Mouse (Mus musculus) ES-E14 (cell line): ENCODE measurements at regions not wholly inside any gene's neighbourhood (a gene's known extent, or its start where the extent isn't known, plus 50 kb on each side); places are given as distances from the start of the nearest gene placed in this dataset.

Experiments
- DNase-seq: peaks from one replicate; pipeline ENCODE4 v3.0.0-alpha.2; 2013; ENCODE audit warnings: low read depth, low spot score
- H3K27ac ChIP-seq: 2 replicates; pipeline ENCODE4 v1.5.1; 2012; ENCODE audit warnings: low read depth, mild to moderate bottlenecking, low read length, moderate library complexity, mixed read lengths; ENCODE audit not compliant: poor library complexity, insufficient read depth, severe bottlenecking
- H3K36me3 ChIP-seq: 2 replicates; pipeline ENCODE4 v1.6.1; 2012; ENCODE audit warnings: mild to moderate bottlenecking, low read length, moderate library complexity, mixed read lengths; ENCODE audit not compliant: control insufficient read depth, poor library complexity, insufficient read depth, severe bottlenecking
- H3K4me1 ChIP-seq, 2 experiments: fragments of 150-350 bp in 1 of 2; sonication (generic) in 1 of 2; 2 replicates each; pipeline ENCODE4 v1.6.1; 2012; ENCODE audit warnings: low read length in 2 of 2, mild to moderate bottlenecking in 1 of 2, mixed read lengths in 1 of 2; ENCODE audit not compliant: control insufficient read depth in 2 of 2, insufficient read depth in 2 of 2, poor library complexity in 1 of 2
- H3K4me3 ChIP-seq, 2 experiments: fragments of 150-350 bp in 1 of 2; sonication (generic) in 1 of 2; 2 replicates each; pipeline ENCODE4 v1.5.1; 2012; ENCODE audit warnings: low read length in 2 of 2, low read depth in 1 of 2, mild to moderate bottlenecking in 1 of 2, mixed read lengths in 1 of 2; ENCODE audit not compliant: insufficient read depth in 1 of 2, poor library complexity in 1 of 2, severe bottlenecking in 1 of 2
- H3K9ac ChIP-seq: 2 replicates; pipeline ENCODE4 v1.6.1; 2012; ENCODE audit warnings: low read depth, mild to moderate bottlenecking, low read length, mixed read lengths; ENCODE audit not compliant: poor library complexity, insufficient read depth, severe bottlenecking
- H3K9me3 ChIP-seq: fragments of 150-350 bp; sonication (generic); 2 replicates; pipeline ENCODE4 v1.6.1; 2012; ENCODE audit warnings: low read depth, mild to moderate bottlenecking, low read length; ENCODE audit not compliant: control insufficient read depth, insufficient read depth
- CHD2 ChIP-seq: IDR thresholded peaks from 2 replicates; pipeline ENCODE4 v1.6.1; 2014; ENCODE audit warnings: mild to moderate bottlenecking, low read depth, low read length, inconsistent platforms
- HCFC1 ChIP-seq: IDR thresholded peaks from 2 replicates; pipeline ENCODE4 v1.6.1; 2012; ENCODE audit warnings: low read length, inconsistent platforms, borderline replicate concordance; ENCODE audit not compliant: insufficient read depth
- MAFK ChIP-seq: IDR thresholded peaks from 2 replicates; pipeline ENCODE4 v1.6.1; 2014; ENCODE audit warnings: mild to moderate bottlenecking, low read depth, low read length, inconsistent platforms; ENCODE audit not compliant: insufficient read depth
- ZC3H11A ChIP-seq: IDR thresholded peaks from 2 replicates; pipeline ENCODE4 v1.6.1; 2012; ENCODE audit warnings: low read depth, mild to moderate bottlenecking, inconsistent platforms, low read length, borderline replicate concordance
- ZNF384 ChIP-seq: IDR thresholded peaks from 2 replicates; pipeline ENCODE4 v1.6.1; 2012; ENCODE audit warnings: low read depth, low read length, inconsistent platforms
- in situ Hi-C, 2 experiments: fragments of 600-800 bp; cut with MboI; formaldehyde crosslinking; loops; one replicate each; pipeline ENCODE4 v1.15.1; 2025; ENCODE audit warnings: low sequenced_read_pairs in 2 of 2, inconsistent platforms in 1 of 2; ENCODE audit not compliant: unreplicated experiment in 2 of 2

DNA sequence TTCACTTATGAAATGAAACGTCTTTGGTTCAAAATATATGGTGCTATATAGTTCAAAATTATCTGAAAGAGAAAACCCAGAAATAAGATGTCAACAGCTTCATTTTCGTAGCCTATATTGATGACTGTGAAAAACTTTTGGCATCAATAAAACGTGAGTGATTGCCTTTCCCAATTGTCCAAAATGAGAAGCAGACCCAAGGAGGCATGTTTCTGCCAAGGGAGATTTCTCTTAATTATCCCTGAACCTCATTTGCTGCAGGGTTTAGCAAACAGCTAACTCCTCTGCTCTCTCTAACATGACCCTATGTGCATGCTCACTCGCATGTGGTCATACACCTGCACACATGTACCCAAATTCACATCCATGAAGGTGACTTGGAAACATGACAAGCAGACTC, 296.8 kb downstream of the Cxcl12 start:
- in situ Hi-C loops: no loop called here
- H3K9me3 ChIP-seq: no peaks in the 10 kb centered on the region
- H3K27ac ChIP-seq: no peak overlapping the region
- no peaks in the 10 kb centered on the region for H3K4me1 ChIP-seq
- TF ChIP-seq MAFK (no peak), ZC3H11A (no peak), HCFC1 (no peak), ZNF384 (no peak), CHD2 (no peak)
- H3K9ac ChIP-seq: no peak overlapping the region
- no peaks in the 10 kb centered on the region for H3K36me3 ChIP-seq
- no peak overlapping the region for H3K4me3 ChIP-seq
- no peak for DNase-seq

DNA sequence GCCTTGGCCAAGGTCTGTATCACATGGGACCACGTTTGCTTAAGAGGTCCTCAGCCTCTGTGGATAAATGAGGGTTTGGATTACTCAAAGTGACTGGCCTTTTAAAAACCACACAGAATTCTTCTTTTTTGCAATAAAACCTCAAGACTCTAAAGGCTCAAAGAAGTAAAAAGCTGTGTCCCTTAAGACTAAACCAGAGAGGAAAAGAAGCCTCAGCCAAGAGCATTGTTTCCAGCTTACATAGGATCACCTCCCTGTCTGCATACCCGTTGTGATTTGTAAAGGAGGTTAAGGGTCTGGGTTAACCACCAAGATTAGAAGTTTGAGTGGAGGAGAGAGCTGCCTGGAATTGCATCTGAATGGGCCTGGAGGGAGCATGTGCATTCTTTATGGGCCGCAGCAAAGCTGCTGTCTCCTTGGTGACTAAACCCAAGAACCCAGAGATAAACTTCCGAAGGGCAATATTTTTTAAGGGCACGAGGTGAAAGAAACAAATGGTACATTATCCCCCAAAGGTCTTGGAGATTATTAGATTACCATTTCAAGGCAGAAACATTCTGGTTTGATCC, 297.4 kb downstream of the Cxcl12 start:
- no peak overlapping the region for H3K4me3 ChIP-seq
- in situ Hi-C loops: no loop called here
- H3K36me3 ChIP-seq: no peaks in the 10 kb centered on the region
- no peak overlapping the region for H3K27ac ChIP-seq
- H3K9ac ChIP-seq: no peak overlapping the region
- no peaks in the 10 kb centered on the region for H3K4me1 ChIP-seq
- no peaks in the 10 kb centered on the region for H3K9me3 ChIP-seq
- TF ChIP-seq ZNF384 (no peak), ZC3H11A (no peak), MAFK (no peak), CHD2 (no peak), HCFC1 (no peak)
- DNase-seq: no peak

DNA sequence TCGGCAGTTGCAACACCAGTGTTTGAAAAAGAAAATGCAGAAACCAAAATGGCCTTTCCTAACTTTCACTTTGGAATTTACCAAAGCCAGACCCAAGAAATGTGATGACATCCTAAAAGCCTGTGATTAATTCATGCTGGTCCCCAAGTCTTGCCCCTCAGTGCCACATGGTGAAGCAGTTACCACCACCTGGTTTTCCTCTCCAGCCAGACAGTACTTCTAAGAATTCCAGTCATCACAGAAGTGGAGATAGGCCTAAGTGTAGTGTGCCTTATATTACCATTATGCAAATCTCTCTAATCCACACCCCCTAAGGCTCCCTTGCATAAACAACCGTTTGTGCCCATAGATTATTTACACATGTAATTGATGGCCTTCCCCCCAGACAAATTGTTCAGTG, 311.0 kb downstream of the Cxcl12 start:
- H3K36me3 ChIP-seq: no peaks in the 10 kb centered on the region
- no peak for TF ChIP-seq CHD2
- no peak for TF ChIP-seq HCFC1
- TF ChIP-seq MAFK: no peak
- no peak for TF ChIP-seq ZC3H11A
- no peak overlapping the region for H3K9ac ChIP-seq
- no peaks in the 10 kb centered on the region for H3K4me1 ChIP-seq
- no peak overlapping the region for H3K27ac ChIP-seq
- no peak for DNase-seq
- in situ Hi-C loops: no loop called here
- H3K4me3 ChIP-seq: no peak overlapping the region
- no peaks in the 10 kb centered on the region for H3K9me3 ChIP-seq

DNA sequence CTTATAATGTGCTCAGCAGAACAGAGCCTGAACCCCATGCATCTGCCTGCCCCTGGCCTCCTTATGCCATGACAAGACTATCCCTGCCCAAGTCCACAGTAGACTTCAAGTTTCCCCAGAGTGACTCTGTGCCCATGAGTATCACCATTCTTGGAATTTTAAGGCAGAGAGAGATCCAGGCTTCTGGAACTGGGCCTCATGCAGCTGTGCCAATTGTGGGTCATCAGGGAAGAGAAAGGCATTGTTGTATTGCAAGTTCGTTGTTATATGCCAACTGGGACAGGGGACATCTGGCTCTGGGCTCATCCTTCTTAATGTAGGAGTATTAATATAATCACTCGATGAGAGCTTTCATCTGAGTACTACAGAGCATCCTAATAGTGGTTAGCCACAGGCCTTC, 312.1 kb downstream of the Cxcl12 start:
- Histone ChIP-seq H3K4me1 (no peaks in the 10 kb centered on the region), H3K27ac (no peak overlapping the region)
- in situ Hi-C loops: no loop called here

DNA sequence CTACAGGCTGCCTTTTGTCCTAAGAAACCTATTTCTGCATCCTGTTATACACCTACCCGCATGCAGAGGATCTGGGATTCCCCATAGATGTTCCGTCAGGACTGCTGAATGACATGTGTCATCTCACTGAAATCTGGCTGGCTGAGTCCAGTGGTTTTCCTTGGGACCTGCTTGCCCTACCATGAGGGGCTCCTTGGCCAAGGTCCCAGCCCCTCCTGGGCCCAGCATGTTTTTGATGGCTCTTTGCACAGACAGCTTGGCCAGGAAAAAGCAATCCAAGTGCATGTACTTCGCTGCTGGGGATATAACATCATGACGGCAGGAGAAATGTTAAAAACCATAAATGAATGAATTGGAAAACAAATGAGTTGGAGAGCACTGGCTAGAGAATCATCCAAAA, 320.8 kb downstream of the Cxcl12 start:
- no peak for TF ChIP-seq ZC3H11A
- no peak for TF ChIP-seq ZNF384
- no peak for TF ChIP-seq HCFC1
- no peak for TF ChIP-seq MAFK
- TF ChIP-seq CHD2: no peak
- DNase-seq: no peak
- no peak overlapping the region for H3K9ac ChIP-seq

More for the DNA sequence above, 312.1 kb downstream of the Cxcl12 start:
- Histone ChIP-seq H3K36me3 (no peaks in the 10 kb centered on the region), H3K4me3 (no peak overlapping the region), H3K9me3 (no peaks in the 10 kb centered on the region), H3K9ac (no peak overlapping the region)
- DNase-seq: no peak
- TF ChIP-seq MAFK (no peak), ZNF384 (no peak), HCFC1 (no peak), ZC3H11A (no peak), CHD2 (no peak)

More for the DNA sequence above, 320.8 kb downstream of the Cxcl12 start:
- no peaks in the 10 kb centered on the region for H3K36me3 ChIP-seq
- in situ Hi-C loops: no loop called here
- H3K9me3 ChIP-seq: no peaks in the 10 kb centered on the region
- no peak overlapping the region for H3K4me3 ChIP-seq
- no peak overlapping the region for H3K27ac ChIP-seq
- H3K4me1 ChIP-seq: no peaks in the 10 kb centered on the region
